Mouse (Mus musculus): Measurements from ENCODE around the gene 6430571L13Rik.
A peak's percentile ranks its signal among the peaks of the same experiment; 100 is the strongest.

The 6430571L13Rik gene

DNA sequence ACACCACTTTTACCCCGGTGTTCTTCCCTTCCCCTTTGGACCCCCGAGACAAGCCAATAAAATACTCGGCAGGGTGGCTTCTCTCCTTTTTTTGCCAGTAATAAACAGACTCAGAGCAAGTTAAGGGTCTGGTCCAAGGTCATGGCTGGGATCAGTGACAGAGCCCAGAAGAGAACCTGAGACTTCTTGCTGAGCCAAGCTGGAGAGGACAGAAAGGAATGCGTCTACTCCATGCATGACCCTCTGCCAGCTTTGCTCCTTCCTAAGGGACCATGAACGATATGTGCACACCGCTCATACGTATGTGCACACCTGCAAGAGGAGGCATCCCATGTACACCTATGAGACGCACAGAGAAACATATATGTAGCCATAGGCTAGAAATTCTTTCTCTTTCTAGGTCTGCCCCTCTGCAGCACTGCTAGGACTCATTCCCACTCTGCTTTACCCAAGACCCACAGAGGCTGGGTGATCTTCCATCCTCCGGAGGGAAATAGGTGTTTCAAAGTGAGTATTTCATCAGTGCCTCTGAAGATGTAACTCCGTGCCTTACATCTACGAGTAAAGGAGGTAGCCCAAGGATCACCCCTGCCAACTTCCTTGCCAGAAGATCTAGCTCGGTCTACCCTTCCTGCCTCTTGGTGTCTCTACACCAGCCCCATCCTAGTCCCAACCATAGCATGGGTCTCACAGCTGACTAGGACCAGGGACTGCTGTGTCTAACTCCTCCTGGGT lies 676 bp downstream of the 6430571L13Rik start:
- DNase-seq (ENCODE audit: low spot score): no peak

DNA sequence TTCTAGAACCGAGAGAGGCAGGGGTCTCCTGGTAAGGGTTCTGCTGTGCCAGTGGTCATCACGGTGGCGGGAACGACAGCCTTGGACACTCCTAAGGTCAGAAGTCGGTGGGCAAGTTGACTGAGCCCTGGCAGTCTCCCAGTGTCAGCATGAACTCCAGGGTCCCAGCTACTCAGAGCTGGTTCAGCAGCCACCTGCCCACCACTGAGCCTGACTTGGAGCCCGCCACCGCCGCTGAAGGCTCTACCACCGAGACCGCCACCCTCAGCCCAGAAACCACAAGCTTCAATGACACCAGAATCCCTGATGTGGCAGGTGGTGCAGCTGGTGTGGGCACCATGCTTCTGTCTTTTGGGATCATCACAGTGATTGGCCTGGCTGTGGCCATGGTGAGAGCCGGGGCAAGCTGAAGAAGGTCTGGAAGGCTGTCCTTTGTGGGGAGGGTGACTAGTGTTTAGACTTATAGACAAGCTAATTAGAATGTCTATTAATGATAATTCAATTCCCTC lies 1.9 kb downstream of the 6430571L13Rik start:
- DNase-seq (ENCODE audit: low spot score): no peak

GRCm38 (mm10) chr9:107343146-107343943 lies 2.9 kb downstream of the 6430571L13Rik start:
- no peak for DNase-seq (ENCODE audit: low spot score)

DNA sequence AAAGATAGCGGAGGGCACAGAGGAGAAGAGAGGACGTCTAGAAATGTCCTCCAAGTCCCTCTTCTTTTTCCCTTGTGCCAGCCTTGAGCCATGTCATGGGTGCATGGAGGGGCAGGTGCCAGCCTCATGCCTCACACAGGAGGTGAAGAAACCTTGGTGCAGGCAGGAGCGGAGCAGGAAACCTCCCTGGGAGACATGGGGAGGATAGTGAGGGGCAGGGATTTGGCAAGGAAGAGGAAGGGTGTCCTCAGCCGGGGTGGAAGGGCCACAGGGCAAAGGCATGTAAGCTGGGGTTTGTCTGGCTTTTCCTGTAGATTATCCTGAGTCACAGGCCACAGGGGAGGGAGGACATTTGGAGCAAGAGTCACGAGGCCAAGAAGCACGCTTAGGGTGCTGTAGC lies 3.6 kb downstream of the 6430571L13Rik start:
- no peak for DNase-seq (ENCODE audit: low spot score)

- DNase-seq (ENCODE audit: low spot score): no peak
These were observed 5.7 kb downstream of the 6430571L13Rik start for GRCm38 (mm10) chr9:107346081-107346480.

DNA sequence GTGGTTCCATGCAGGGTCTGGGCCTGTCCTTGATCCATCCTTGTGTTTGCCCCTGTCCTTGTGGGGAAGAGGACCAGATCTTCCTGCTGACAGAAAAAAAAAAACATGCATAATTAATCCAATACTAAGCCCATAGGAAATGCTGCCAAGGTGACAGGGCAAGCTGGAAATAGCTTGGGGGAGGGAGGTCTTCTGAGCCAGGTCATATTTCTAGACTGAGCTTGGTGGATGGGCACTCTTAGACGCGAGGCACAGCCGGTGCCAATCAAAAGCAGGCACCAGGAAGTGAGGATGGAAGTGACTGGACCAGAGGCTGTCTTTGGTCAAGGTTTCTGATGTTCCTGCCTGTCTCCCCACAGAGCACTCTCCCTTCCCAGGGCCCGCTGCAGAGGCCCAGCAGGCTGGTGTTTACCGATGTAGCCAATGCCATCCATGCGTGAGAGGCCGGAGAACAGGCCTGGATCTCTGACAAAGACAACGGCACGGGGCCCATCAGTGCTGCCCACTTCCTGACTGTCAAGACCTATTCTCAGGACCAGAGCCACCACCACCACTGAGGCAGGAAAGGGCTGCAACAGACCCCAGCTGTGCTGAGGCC lies 7.3 kb downstream of the 6430571L13Rik start:
- DNase-seq (ENCODE audit: low spot score): no peak

- no peak for DNase-seq (ENCODE audit: low spot score)
These were observed 8.9 kb downstream of the 6430571L13Rik start for GRCm38 (mm10) chr9:107349321-107349720.

GRCm38 (mm10) chr9:107354826-107355225 lies 14.4 kb downstream of the 6430571L13Rik start:
- no peak for DNase-seq (ENCODE audit: low spot score)

DNA sequence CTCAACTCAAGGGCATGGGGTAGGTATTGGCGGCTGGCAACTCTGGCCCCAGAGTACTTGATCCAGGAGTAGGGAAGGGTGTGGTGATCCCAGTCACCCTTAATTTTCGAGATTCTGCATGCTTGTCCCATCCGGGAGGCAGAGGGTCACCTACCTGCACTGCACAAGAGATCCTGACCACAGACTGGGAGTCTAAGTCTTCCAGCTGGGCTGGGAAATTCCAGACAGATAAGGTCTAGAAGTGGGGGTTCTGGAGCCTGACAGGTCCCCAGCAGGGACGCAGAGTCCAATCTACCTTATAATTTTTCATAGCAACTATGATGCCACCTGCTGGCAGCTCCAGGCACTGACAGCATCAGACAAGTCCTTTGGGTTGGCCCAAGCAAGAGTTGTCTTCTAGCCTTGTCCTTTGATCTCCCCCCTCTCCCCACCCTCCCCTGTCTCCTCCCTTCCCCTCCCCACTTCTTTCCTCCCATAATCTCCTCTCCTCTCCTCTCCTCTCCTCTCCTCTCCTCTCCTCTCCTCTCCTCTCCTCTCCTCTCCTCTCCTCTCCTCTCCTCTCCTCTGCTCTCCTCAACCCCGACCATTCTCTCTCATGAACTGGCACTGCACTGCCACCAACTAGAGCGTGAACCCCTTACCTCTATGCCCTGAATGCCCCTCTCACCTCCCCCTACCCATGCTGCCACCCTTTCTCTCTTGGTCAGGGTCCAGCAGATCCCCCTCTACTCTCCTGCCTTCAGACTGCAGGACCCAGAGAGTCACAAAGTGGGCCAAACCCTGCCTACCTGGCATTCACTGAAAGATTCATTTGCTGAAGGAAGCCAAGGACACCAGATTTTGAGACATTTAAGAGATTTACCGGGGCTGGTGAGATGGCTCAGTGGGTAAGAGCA lies 15.7 kb downstream of the 6430571L13Rik start:
- no peak for DNase-seq (ENCODE audit: low spot score)

- DNase-seq (ENCODE audit: low spot score): peak; percentile 53
These were observed 17.2 kb downstream of the 6430571L13Rik start for GRCm38 (mm10) chr9:107357651-107358050.

- DNase-seq (ENCODE audit: low spot score): no peak
These were observed 20.6 kb downstream of the 6430571L13Rik start for GRCm38 (mm10) chr9:107360989-107361388.

- DNase-seq (ENCODE audit: low spot score): peak; percentile 51
These were observed 26.2 kb downstream of the 6430571L13Rik start for GRCm38 (mm10) chr9:107366644-107367043.

GRCm38 (mm10) chr9:107368302-107368701 lies 27.9 kb downstream of the 6430571L13Rik start:
- no peak for DNase-seq (ENCODE audit: low spot score)

- no peak for DNase-seq (ENCODE audit: low spot score)
These were observed 29.1 kb downstream of the 6430571L13Rik start for GRCm38 (mm10) chr9:107369270-107370105.

GRCm38 (mm10) chr9:107370106-107370463 lies 29.7 kb downstream of the 6430571L13Rik start:
- DNase-seq (ENCODE audit: low spot score): no peak

DNA sequence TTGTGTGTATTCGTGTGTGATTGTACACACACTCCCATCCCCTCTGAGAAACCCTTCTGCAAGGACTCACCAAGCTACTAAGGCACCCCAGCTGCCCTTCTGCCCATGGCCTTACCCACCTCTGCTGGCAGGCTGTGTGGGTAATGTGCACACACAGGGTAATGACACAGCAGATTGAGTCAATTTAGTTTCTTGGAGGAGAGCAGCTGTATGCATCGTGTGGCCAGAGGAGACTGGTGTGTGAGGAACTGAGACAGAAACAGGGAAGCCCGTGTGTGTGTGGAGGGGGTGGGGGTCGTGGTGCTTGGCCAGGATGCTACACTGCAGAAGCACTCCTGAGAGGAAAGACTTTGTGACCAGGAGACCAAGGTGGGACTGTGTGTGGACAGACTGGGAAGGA lies 32.0 kb downstream of the 6430571L13Rik start:
- no peak for DNase-seq (ENCODE audit: low spot score)

GRCm38 (mm10) chr9:107374623-107375022 lies 34.2 kb downstream of the 6430571L13Rik start:
- no peak for DNase-seq (ENCODE audit: low spot score)

DNA sequence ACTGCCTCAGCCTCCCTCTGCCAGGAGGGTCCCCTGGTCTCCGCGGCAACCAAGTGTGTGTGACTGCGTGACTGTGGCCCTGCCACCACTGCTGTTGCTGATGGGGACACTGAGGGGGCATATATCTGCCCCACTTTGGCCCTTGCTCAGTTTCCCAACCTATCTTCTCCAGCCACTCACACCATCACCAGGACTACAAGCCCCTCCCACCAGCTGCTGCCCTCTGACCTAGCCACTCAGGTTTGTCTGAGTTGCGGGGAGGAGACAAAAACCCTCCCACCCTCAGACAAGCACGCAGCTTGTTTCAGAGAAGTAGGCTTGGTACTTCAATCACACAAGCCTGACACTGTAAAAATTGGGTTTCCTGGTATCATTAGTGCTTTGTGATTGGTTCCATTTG lies 35.0 kb downstream of the 6430571L13Rik start:
- DNase-seq (ENCODE audit: low spot score): no peak

DNA sequence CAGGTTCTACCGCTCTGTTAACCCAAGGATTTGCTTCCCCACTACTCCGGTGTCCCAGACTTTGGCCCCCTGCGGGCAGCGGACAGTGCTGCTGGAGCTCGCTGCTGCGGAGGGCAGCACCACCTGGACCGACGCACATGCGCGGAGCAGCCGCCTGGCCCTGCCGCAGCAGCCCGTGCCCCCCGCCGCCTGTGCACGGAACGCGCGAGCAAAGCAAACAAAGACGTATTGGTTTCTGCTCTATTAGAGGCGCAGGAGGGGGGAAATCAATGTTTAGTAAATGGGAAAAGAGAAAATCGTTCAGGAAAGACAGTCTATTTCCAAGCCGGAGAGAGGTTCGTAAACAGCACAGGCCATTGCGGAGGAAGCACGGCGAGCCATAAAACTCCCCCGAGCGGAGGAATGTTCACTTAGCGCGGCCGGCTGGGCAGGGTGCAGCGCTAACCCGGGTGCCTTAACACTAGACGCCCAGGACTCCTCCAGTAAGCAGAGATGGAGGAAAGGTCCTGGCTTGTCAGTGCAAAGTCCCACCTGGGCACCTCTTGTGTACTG lies 37.6 kb downstream of the 6430571L13Rik start:
- DNase-seq (ENCODE audit: low spot score): no peak

DNA sequence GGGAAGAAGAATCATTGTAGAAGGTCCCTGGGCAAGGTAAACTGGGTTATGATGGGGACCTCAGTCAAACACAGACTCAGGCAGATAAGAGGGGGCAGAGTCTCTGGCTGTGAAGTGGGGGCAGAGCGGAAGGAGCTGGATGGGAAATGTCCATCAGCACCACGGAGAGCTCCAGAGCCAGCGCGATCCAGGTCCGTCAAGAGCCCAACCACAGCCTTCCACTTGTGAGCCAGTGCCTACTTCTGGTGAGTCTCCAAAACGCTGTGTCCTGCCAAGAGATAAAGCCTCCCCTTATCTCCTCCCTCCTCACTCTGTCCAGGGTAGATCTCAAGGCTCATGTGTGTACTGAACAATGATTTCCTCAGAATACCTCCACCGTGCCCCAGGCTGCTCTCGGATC lies 41.3 kb downstream of the 6430571L13Rik start:
- DNase-seq (ENCODE audit: low spot score): no peak

DNA sequence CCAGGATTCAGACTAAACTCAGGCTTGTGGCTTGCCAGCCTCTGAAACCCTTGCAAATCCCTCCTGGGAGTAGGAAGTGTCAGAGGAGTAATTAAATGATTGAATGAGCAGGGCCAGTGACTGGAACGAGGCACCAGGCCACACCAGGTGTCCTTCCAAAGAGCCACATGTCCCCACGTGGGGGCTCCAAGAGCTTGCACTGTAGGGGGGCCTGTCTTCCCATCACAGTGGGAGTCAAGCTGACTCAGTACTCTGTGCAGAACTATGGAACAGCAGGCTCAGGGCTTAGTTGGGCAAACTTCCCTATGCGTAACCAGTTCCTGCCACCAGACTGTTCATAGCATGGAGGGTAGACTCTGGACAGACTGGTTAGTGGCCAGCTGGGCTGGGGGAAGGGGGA lies 44.0 kb downstream of the 6430571L13Rik start:
- no peak for DNase-seq (ENCODE audit: low spot score)
